Mouse (Mus musculus) spleen, adult 2 months (tissue): ENCODE data around the gene Il4ra. TPM values are rescaled to one million over a fixed set of nuclear protein-coding genes. Genes with fewer than 3 reads are reported as not detected.
A peak's percentile ranks its signal among the peaks of the same experiment; 100 is the strongest.

Experiments used
- DNase-seq, 2 experiments: peaks; one replicate each; pipeline versions ENCODE4 v3.0.0 to v3.0.0-alpha.2; 2012 to 2021; ENCODE audit warnings: low spot score in 2 of 2, low read depth in 1 of 2
- H3K27ac ChIP-seq: fragments of 200-500 bp; 2 replicates; pipeline ENCODE4 v1.5.1; 2012; ENCODE audit warnings: low read length, inconsistent platforms; ENCODE audit not compliant: insufficient read depth
- H3K27me3 ChIP-seq: fragments of 200-500 bp; 2 replicates; pipeline ENCODE4 v1.6.1; 2012; ENCODE audit warnings: mild to moderate bottlenecking, moderate library complexity, low read length, inconsistent platforms; ENCODE audit not compliant: control insufficient read depth, insufficient read depth
- H3K36me3 ChIP-seq: fragments of 200-500 bp; 2 replicates; pipeline ENCODE4 v1.6.1; 2012; ENCODE audit warnings: mild to moderate bottlenecking, low read length, inconsistent platforms; ENCODE audit not compliant: control insufficient read depth, insufficient read depth
- H3K4me1 ChIP-seq: fragments of 200-500 bp; 2 replicates; pipeline ENCODE4 v1.6.1; 2011; ENCODE audit warnings: inconsistent platforms; ENCODE audit not compliant: control insufficient read depth, insufficient read depth, insufficient read length
- H3K4me3 ChIP-seq: fragments of 200-500 bp; 2 replicates; pipeline ENCODE4 v1.5.1; 2011; ENCODE audit warnings: mild to moderate bottlenecking, inconsistent platforms; ENCODE audit not compliant: insufficient read depth, insufficient read length; ENCODE audit errors: extremely low read depth
- CTCF ChIP-seq: fragments of 200-500 bp; IDR thresholded peaks from 2 replicates; pipeline ENCODE4 v1.5.1; 2011; ENCODE audit warnings: mild to moderate bottlenecking, inconsistent platforms; ENCODE audit not compliant: insufficient read depth, insufficient read length, insufficient replicate concordance; ENCODE audit errors: extremely low read depth
- POLR2A ChIP-seq: fragments of 200-500 bp; IDR thresholded peaks from 2 replicates; pipeline ENCODE4 v1.6.1; 2011; ENCODE audit warnings: low read depth, low read length, inconsistent platforms
- WGBS: fragments of 180-500 bp; shearing (Covaris S2); methylation state at CpG from one replicate; pipeline ENCODE4 v1.1.7; 2018; 5-methylcytosine and 5-hydroxymethylcytosine counted together
- polyA plus RNA-seq: library from polyadenylated mRNA; depleted of rRNA; stranded (reverse); fragments of >200 nt; gene quantifications from 2 replicates; pipeline ENCODE4 v1.2.3, GENCODE M21; 2012

Il4ra gene
- polyA plus RNA-seq, 1 experiment = 83.4 TPM

GRCm38 (mm10) chr7:125576982-125577381, 25.1 kb downstream of the Il4ra start:
- H3K27me3 ChIP-seq = no peaks in the 10 kb centered on the region
- peaks cover 52% of the 10 kb centered on the region for H3K36me3 ChIP-seq
- no peak for DNase-seq
- H3K27ac ChIP-seq = peak overlapping the region; percentile 21; the same call in 1 of the 2 replicates
- H3K4me1 ChIP-seq = peaks cover 19% of the 10 kb centered on the region; the same call in 1 of the 2 replicates
- TF ChIP-seq POLR2A = no peak
- TF ChIP-seq CTCF = no peak
- 90% methylated on average over 7 of the region's 7 CpGs for WGBS
- H3K4me3 ChIP-seq = no peak overlapping the region

- peaks cover 25% of the 10 kb centered on the region; the same call in 1 of the 2 replicates for H3K4me1 ChIP-seq
- H3K36me3 ChIP-seq = peaks cover 45% of the 10 kb centered on the region
- H3K27ac ChIP-seq = peak overlapping the region; percentile 21; the same call in 1 of the 2 replicates
- DNase-seq = no peak
- 79% methylated on average over 11 of the region's 11 CpGs for WGBS
- no peaks in the 10 kb centered on the region for H3K27me3 ChIP-seq
- no peak overlapping the region for H3K4me3 ChIP-seq
- no peak for TF ChIP-seq CTCF
- no peak for TF ChIP-seq POLR2A
These were observed 25.7 kb downstream of the Il4ra start for GRCm38 (mm10) chr7:125577486-125578088.

GRCm38 (mm10) chr7:125578106-125578505, 26.2 kb downstream of the Il4ra start:
- peaks cover 29% of the 10 kb centered on the region; the same call in 1 of the 2 replicates for H3K4me1 ChIP-seq
- no peak overlapping the region for H3K4me3 ChIP-seq
- DNase-seq = no peak
- TF ChIP-seq POLR2A = no peak
- TF ChIP-seq CTCF = no peak
- H3K36me3 ChIP-seq = peaks cover 40% of the 10 kb centered on the region
- H3K27ac ChIP-seq = 0 out of 2 replicates have a peak overlapping the region, but pooled peaks have one; percentile 0
- H3K27me3 ChIP-seq = no peaks in the 10 kb centered on the region
- 84% methylated on average over 3 of the region's 3 CpGs for WGBS

- Histone ChIP-seq H3K27ac (peak overlapping the region; percentile 25), H3K36me3 (peaks cover 27% of the 10 kb centered on the region), H3K4me3 (no peak overlapping the region), H3K27me3 (no peaks in the 10 kb centered on the region), H3K4me1 (peaks cover 39% of the 10 kb centered on the region; the same call in 1 of the 2 replicates)
- no peak for DNase-seq
- TF ChIP-seq CTCF = no peak
- no peak for TF ChIP-seq POLR2A
- 40% methylated on average over 9 of the region's 9 CpGs for WGBS
These were observed 27.8 kb downstream of the Il4ra start for GRCm38 (mm10) chr7:125579545-125580219.

GRCm38 (mm10) chr7:125580220-125580549, 28.3 kb downstream of the Il4ra start:
- peaks cover 37% of the 10 kb centered on the region; the same call in 1 of the 2 replicates for H3K4me1 ChIP-seq
- peaks cover 22% of the 10 kb centered on the region for H3K36me3 ChIP-seq
- 88% methylated on average over 1 of the region's 1 CpGs for WGBS
- no peak for DNase-seq
- H3K4me3 ChIP-seq = no peak overlapping the region
- no peak for TF ChIP-seq POLR2A
- no peak overlapping the region; the same call in 1 of the 2 replicates for H3K27ac ChIP-seq
- H3K27me3 ChIP-seq = no peaks in the 10 kb centered on the region

GRCm38 (mm10) chr7:125580625-125581316, 28.9 kb downstream of the Il4ra start:
- no peak; the same call in 1 of the 2 replicates for TF ChIP-seq POLR2A
- Histone ChIP-seq H3K27ac (peak overlapping the region; percentile 77), H3K4me1 (peaks cover 33% of the 10 kb centered on the region; the same call in 1 of the 2 replicates), H3K27me3 (no peaks in the 10 kb centered on the region), H3K4me3 (peak overlapping the region; percentile 60; the same call in 1 of the 2 replicates), H3K36me3 (peaks cover 16% of the 10 kb centered on the region)
- no peak for DNase-seq
- WGBS = 9% methylated on average over 16 of the region's 16 CpGs

- Histone ChIP-seq H3K36me3 (peaks cover 10% of the 10 kb centered on the region), H3K4me3 (peak overlapping the region; percentile 60; the same call in 1 of the 2 replicates), H3K4me1 (peaks cover 32% of the 10 kb centered on the region; the same call in 1 of the 2 replicates), H3K27me3 (no peaks in the 10 kb centered on the region), H3K27ac (peak overlapping the region; percentile 77)
- TF ChIP-seq POLR2A (no peak), CTCF (peak; percentile 99)
- WGBS = under 1% methylated on average over 21 of the region's 21 CpGs
- DNase-seq = peak; percentile 70 to 88
These were observed 29.4 kb downstream of the Il4ra start for GRCm38 (mm10) chr7:125581317-125581672.
